Mouse (Mus musculus) embryonic facial prominence, embryonic 11.5 days (tissue): ENCODE data around the gene Sult1a1. TPM values are rescaled to one million over a fixed set of nuclear protein-coding genes. Genes with fewer than 3 reads are reported as not detected.

Source experiments
- ATAC-seq: fragments of 200-750 bp; cut with Nextera tagmentation; replicated peaks from 2 replicates; pipeline ENCODE4 v1.8.0; 2017; ENCODE audit warnings: low read depth; ENCODE audit not compliant: insufficient number of reproducible peaks, low FRiP score, low TSS enrichment
- DNase-seq: peaks from one replicate; pipeline ENCODE4 v3.0.0-alpha.2; 2015; ENCODE audit warnings: low spot score
- H3K27ac ChIP-seq: fragments of 300-500 bp; sonication (generic); replicated peaks from 2 replicates; pipeline ENCODE4 v1.5.1; 2014; ENCODE audit warnings: mild to moderate bottlenecking, low read depth, low read length, control low read depth
- H3K27me3 ChIP-seq: fragments of 300-500 bp; sonication (generic); 2 replicates; pipeline ENCODE4 v1.6.1; 2014; ENCODE audit warnings: mild to moderate bottlenecking, low read length, moderate library complexity, mixed read lengths; ENCODE audit not compliant: control insufficient read depth, insufficient read depth
- H3K36me3 ChIP-seq: fragments of 300-500 bp; sonication (generic); replicated peaks from 2 replicates; pipeline ENCODE4 v1.6.1; 2014; ENCODE audit warnings: low read depth, mild to moderate bottlenecking, low read length, moderate library complexity, mixed read lengths; ENCODE audit not compliant: control insufficient read depth, insufficient read depth
- H3K4me1 ChIP-seq: fragments of 300-500 bp; sonication (generic); 2 replicates; pipeline ENCODE4 v1.6.1; 2014; ENCODE audit warnings: low read length, mixed read lengths; ENCODE audit not compliant: control insufficient read depth, insufficient read depth
- H3K4me2 ChIP-seq: fragments of 300-500 bp; sonication (generic); 2 replicates; pipeline ENCODE4 v1.6.1; 2014; ENCODE audit warnings: low read depth, mild to moderate bottlenecking, control low read depth, low read length, moderate library complexity
- H3K4me3 ChIP-seq: fragments of 300-500 bp; sonication (generic); 2 replicates; pipeline ENCODE4 v1.5.1; 2014; ENCODE audit warnings: low read depth, low read length, control low read depth
- H3K9ac ChIP-seq: fragments of 300-500 bp; sonication (generic); replicated peaks from 2 replicates; pipeline ENCODE4 v1.6.1; 2014; ENCODE audit warnings: mild to moderate bottlenecking, control low read depth, low read length
- H3K9me3 ChIP-seq: fragments of 300-500 bp; sonication (generic); replicated peaks from 2 replicates; pipeline ENCODE4 v1.6.1; 2016; ENCODE audit warnings: mild to moderate bottlenecking, low read length, inconsistent platforms, mixed read lengths; ENCODE audit not compliant: control insufficient read depth
- WGBS: fragments of 180-500 bp; shearing (Covaris S2); extraction: QIAGEN DNeasy Blood & Tissue Kit; methylation state at CpG from one replicate; pipeline ENCODE4 v1.1.7; 2014; 5-methylcytosine and 5-hydroxymethylcytosine counted together
- polyA plus RNA-seq: library from polyadenylated mRNA; unstranded; fragments of >200 nt; fragmentation: Nextera tagmentation; extraction: Ambion mirVana; gene quantifications from 2 replicates; pipeline ENCODE4 v1.2.1, GENCODE M21; 2014

Sult1a1 gene
- polyA plus RNA-seq, 1 experiment from 2014 or later: 0.15 TPM

DNA sequence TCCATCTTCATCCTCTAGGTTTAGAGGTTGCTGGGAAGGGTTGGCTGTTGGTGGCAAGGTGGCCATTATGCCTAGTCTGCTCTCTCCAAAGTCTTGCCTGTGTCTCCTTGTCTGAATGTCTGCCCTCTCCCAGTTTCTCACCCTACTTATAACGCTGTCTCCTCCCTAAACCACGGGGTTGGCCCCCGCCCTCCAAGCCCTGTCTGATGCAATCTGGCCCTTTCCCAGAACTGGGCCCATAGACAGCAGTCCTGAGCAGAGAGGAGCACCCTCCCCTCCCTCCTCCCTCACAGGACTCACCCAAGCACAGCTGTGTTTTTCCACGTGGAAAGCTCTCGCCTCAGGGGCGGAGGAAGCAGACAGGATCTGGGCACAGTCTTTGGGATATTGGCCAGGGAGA is 50.9 kb downstream of the Sult1a1 start:
- no peaks in the 10 kb centered on the region for H3K4me1 ChIP-seq
- no peak overlapping the region for H3K27ac ChIP-seq
- WGBS: 44% methylated on average over 6 of the region's 6 CpGs
- no peaks in the 10 kb centered on the region for H3K27me3 ChIP-seq
- 0 out of 2 replicates have a peak, but pooled peaks have one; percentile 18 for ATAC-seq
- no peak overlapping the region for H3K4me2 ChIP-seq
- H3K9me3 ChIP-seq: no peaks in the 10 kb centered on the region
- no peak overlapping the region for H3K9ac ChIP-seq
- no peak overlapping the region for H3K4me3 ChIP-seq
- DNase-seq: no peak
- H3K36me3 ChIP-seq: no peaks in the 10 kb centered on the region

GRCm38 (mm10) chr7:126624774-126625173 is 51.5 kb downstream of the Sult1a1 start:
- 67% methylated on average over 16 of the region's 16 CpGs for WGBS
- Histone ChIP-seq H3K4me3 (no peak overlapping the region), H3K9me3 (no peaks in the 10 kb centered on the region), H3K4me1 (no peaks in the 10 kb centered on the region), H3K4me2 (no peak overlapping the region), H3K36me3 (no peaks in the 10 kb centered on the region), H3K9ac (no peak overlapping the region), H3K27ac (no peak overlapping the region), H3K27me3 (no peaks in the 10 kb centered on the region)
- ATAC-seq: no peak
- no peak for DNase-seq

DNA sequence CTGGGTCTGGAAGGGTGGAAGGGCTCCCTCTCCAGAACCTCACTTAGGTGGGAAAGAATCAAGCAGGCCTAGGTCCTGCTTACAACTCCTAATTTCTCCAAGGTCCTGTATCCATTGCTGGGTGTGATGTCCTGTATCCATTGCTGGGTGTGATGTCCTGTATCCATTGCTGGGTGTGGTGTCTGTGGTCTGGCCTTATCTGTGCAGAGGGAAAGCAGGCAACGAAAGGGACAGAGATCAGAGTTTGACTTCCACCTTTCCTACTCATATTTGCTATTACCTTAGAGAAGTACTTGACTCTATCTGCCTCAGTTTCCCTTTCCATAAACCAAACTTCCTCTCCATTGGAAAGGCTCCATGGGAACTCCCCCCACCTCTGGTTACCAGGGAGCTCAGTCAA is 52.9 kb downstream of the Sult1a1 start:
- no peaks in the 10 kb centered on the region for H3K27me3 ChIP-seq
- no peaks in the 10 kb centered on the region for H3K9me3 ChIP-seq
- ATAC-seq: no peak
- H3K36me3 ChIP-seq: no peaks in the 10 kb centered on the region
- no peak overlapping the region for H3K9ac ChIP-seq
- no peaks in the 10 kb centered on the region for H3K4me1 ChIP-seq
- no peak overlapping the region for H3K4me2 ChIP-seq
- no peak overlapping the region for H3K4me3 ChIP-seq
- no peak overlapping the region for H3K27ac ChIP-seq
- DNase-seq: no peak
- 91% methylated on average over 1 of the region's 1 CpGs for WGBS

Other genes starting within 250 kb of the Sult1a1 start
- 18.6 and 24.8 TPM in 2 replicates for gene Rabep2, start 247.7 kb downstream of the Sult1a1 start, polyA plus RNA-seq
- 6.6 and 6.7 TPM in 2 replicates for gene Atp2a1, start 213.3 kb downstream of the Sult1a1 start, polyA plus RNA-seq
- 36.3 and 39.3 TPM in 2 replicates for gene Sh2b1, start 201.0 kb downstream of the Sult1a1 start, polyA plus RNA-seq
- gene Tufm, start 189.1 kb downstream of the Sult1a1 start, polyA plus RNA-seq: 158 and 159 TPM in 2 replicates
- gene Atxn2l, start 173.0 kb downstream of the Sult1a1 start, polyA plus RNA-seq: 44.8 and 46.2 TPM in 2 replicates
- 177 and 184 TPM in 2 replicates for gene Eif3c, start 110.0 kb downstream of the Sult1a1 start, polyA plus RNA-seq
- 0.52 and 0.72 TPM in 2 replicates for gene Apobr, start 91.5 kb downstream of the Sult1a1 start, polyA plus RNA-seq
- gene Cln3, start 90.6 kb downstream of the Sult1a1 start, polyA plus RNA-seq: 24.4 and 26.8 TPM in 2 replicates
- gene Il27, start 81.5 kb downstream of the Sult1a1 start, polyA plus RNA-seq: not detected in 2 replicates
- 3.4 and 4.3 TPM in 2 replicates for gene Nupr1, start 45.6 kb downstream of the Sult1a1 start, polyA plus RNA-seq
- gene Sgf29, start 27.1 kb downstream of the Sult1a1 start, polyA plus RNA-seq: 51.2 and 53.7 TPM in 2 replicates
- 143 and 147 TPM in 2 replicates for gene Bola2, start 19.0 kb upstream of the Sult1a1 start, polyA plus RNA-seq
- 10.0 and 10.4 TPM in 2 replicates for gene Slx1b, start 19.4 kb upstream of the Sult1a1 start, polyA plus RNA-seq
- gene Coro1a, start 31.4 kb upstream of the Sult1a1 start, polyA plus RNA-seq: 37.5 and 42.5 TPM in 2 replicates
- gene Mapk3, start 83.2 kb upstream of the Sult1a1 start, polyA plus RNA-seq: 37.1 and 44.9 TPM in 2 replicates
- 0.60 and 1.3 TPM in 2 replicates for gene Gdpd3, start 89.9 kb upstream of the Sult1a1 start, polyA plus RNA-seq
- 89.1 and 109 TPM in 2 replicates for gene Ypel3, start 100.5 kb upstream of the Sult1a1 start, polyA plus RNA-seq
- gene Tbx6, start 105.1 kb upstream of the Sult1a1 start, polyA plus RNA-seq: 0.18 and 0.27 TPM in 2 replicates
- gene Ppp4c, start 116.1 kb upstream of the Sult1a1 start, polyA plus RNA-seq: 374 and 401 TPM in 2 replicates
- gene Fam57b, start 121.2 kb upstream of the Sult1a1 start, polyA plus RNA-seq: 2.4 and 2.5 TPM in 2 replicates
- gene 4930451I11Rik, start 155.2 kb upstream of the Sult1a1 start, polyA plus RNA-seq: not detected in 2 replicates
- gene Doc2a, start 171.0 kb upstream of the Sult1a1 start, polyA plus RNA-seq: 1.5 and 1.7 TPM in 2 replicates
- 18.8 and 23.4 TPM in 2 replicates for gene Hirip3, start 185.5 kb upstream of the Sult1a1 start, polyA plus RNA-seq
- 100 and 101 TPM in 2 replicates for gene Ino80e, start 185.9 kb upstream of the Sult1a1 start, polyA plus RNA-seq
- gene Taok2, start 208.3 kb upstream of the Sult1a1 start, polyA plus RNA-seq: 21.6 and 23.6 TPM in 2 replicates
- 15.8 and 18.4 TPM in 2 replicates for gene Tmem219, start 246.5 kb upstream of the Sult1a1 start, polyA plus RNA-seq